25 mouse cellular contexts compared by ENCODE assay signal in genomic region chr3:53310093-53310492, GRCm38 (mm10).
"Had no signal": no experiment of that assay in that cellular context is flagged by ENCODE, and none has a peak within 500 bp of the region (broad histone marks: within the 10 kb centered on the region; RNA-seq: fewer than 3 reads in every experiment).

No protein-coding gene starts in this region.

- H3K36me3 ChIP-seq: limb, embryonic 13.5 days; liver, embryonic 12.5 days; liver, embryonic 15.5 days; lung, embryonic 15.5 days; midbrain, embryonic 10.5 days; midbrain, embryonic 13.5 days; neural tube, embryonic 13.5 days; stomach, embryonic 15.5 days had no signal

- H3K4me3 ChIP-seq: layer of hippocampus, adult 2 months; limb, embryonic 10.5 days; limb, embryonic 13.5 days; liver, embryonic 12.5 days; liver, embryonic 15.5 days; lung, embryonic 15.5 days; megakaryocyte, embryonic 14.5 days; midbrain, embryonic 10.5 days; midbrain, embryonic 13.5 days; myocyte; neural tube, embryonic 13.5 days; stomach, embryonic 15.5 days had no signal

- H3K4me1 ChIP-seq: limb, embryonic 10.5 days; limb, embryonic 13.5 days; liver, embryonic 12.5 days; liver, embryonic 15.5 days; lung, embryonic 15.5 days; megakaryocyte, embryonic 14.5 days; midbrain, embryonic 10.5 days; midbrain, embryonic 13.5 days; neural tube, embryonic 13.5 days; stomach, embryonic 15.5 days had no signal

- DNase-seq: kidney, postnatal 14 days; kidney, postnatal 4 days; liver; lung, adult 18-20 months; lung, postnatal 10 days; lung, postnatal 36 days; retina, postnatal 1 day; right cerebral cortex, postnatal 25 days; spleen, adult 18-20 months; thymus, adult 2 months; thymus, postnatal 14 days; thymus, postnatal 4 days had no signal

- H3K9me3 ChIP-seq: limb, embryonic 10.5 days; liver, embryonic 15.5 days; lung, embryonic 15.5 days; midbrain, embryonic 10.5 days; stomach, embryonic 15.5 days had no signal

- H3K9ac ChIP-seq: limb, embryonic 13.5 days; liver, embryonic 12.5 days; liver, embryonic 15.5 days; lung, embryonic 15.5 days; midbrain, embryonic 13.5 days; neural tube, embryonic 13.5 days; stomach, embryonic 15.5 days had no signal

- H3K4me2 ChIP-seq: limb, embryonic 13.5 days; liver, embryonic 12.5 days; liver, embryonic 15.5 days; lung, embryonic 15.5 days; midbrain, embryonic 13.5 days; neural tube, embryonic 13.5 days; stomach, embryonic 15.5 days had no signal

- H3K27me3 ChIP-seq: limb, embryonic 13.5 days; liver, embryonic 12.5 days; liver, embryonic 15.5 days; lung, embryonic 15.5 days; megakaryocyte, embryonic 14.5 days; midbrain, embryonic 13.5 days; neural tube, embryonic 13.5 days; stomach, embryonic 15.5 days had no signal

- ATAC-seq: liver, embryonic 12.5 days; midbrain, embryonic 13.5 days; midbrain, embryonic 16.5 days had no signal

- H3K27ac ChIP-seq: layer of hippocampus, adult 2 months; limb, embryonic 10.5 days; limb, embryonic 13.5 days; liver, embryonic 12.5 days; liver, embryonic 15.5 days; lung, embryonic 15.5 days; midbrain, embryonic 10.5 days; midbrain, embryonic 13.5 days; neural tube, embryonic 13.5 days; stomach, embryonic 15.5 days had no signal
